Mouse (Mus musculus) gastrocnemius, postnatal 25 days (tissue): ENCODE measurements at regions not wholly inside any gene's neighbourhood (a gene's known extent, or its start where the extent isn't known, plus 50 kb on each side); places are given as distances from the start of the nearest gene placed in this dataset.
A peak's percentile ranks its signal among the peaks of the same experiment; 100 is the strongest.

Experiments used
- DNase-seq: peaks from one replicate; pipeline ENCODE4 v3.0.0; 2022

DNA sequence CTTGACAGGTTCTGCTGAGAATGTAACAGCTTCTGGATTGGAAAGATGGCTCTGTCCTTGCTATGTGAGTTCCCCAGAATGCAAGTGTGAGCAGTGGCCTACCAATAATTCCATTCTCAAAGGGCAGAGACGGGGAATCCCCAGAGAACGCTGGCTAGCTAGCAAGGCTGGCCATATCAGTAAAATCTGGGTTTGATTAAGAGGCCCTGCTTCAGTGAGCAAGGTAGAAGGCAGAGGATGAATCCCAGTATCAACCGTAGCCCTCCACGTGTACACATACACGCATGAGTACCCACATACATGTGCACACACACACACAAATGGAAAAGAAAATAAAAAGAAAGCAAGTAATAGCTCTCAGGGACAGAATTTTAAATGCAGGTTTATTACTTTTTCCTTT lies 55.3 kb downstream of the Tril start:
- no peak for DNase-seq

DNA sequence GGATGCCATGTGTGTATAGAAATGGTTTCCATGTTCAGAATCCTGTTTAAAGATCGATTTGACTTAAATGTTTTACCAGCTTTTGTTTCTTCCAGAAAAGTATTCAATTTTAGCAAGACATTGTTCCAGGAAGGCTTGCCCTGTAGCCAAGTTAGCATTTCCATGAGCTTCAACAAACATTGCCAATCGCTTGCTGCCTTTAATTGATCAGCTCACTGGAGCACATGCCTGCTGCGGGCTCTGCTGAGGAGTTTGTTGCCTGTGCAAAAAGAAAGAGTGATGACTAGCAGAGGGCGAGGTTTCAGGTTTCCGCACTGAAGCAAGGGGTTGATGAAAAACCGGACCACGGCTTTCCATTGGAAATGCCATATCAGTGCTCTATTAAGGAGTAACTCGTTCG lies 58.0 kb downstream of the Tril start:
- no peak for DNase-seq

DNA sequence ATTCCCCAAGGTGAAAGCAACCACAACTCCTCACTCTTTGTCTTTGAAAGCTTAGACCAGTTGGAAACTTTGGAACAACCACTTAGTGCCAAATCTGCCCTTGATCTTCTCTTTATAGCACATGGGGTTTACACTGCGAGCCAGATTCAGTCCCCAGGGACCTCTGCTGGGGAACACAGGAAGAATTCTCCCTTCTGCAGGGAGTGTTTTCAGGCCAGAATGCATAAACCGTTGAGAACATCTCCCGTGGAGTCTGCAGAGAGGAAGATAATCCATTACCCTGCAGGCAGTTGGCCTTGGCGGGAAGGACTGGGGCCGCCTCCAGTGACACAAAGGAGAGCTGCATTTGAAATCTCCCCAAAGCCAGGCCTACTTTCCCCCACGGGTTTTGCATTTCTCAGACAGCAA lies 60.0 kb downstream of the Tril start:
- peak; percentile 42 for DNase-seq

DNA sequence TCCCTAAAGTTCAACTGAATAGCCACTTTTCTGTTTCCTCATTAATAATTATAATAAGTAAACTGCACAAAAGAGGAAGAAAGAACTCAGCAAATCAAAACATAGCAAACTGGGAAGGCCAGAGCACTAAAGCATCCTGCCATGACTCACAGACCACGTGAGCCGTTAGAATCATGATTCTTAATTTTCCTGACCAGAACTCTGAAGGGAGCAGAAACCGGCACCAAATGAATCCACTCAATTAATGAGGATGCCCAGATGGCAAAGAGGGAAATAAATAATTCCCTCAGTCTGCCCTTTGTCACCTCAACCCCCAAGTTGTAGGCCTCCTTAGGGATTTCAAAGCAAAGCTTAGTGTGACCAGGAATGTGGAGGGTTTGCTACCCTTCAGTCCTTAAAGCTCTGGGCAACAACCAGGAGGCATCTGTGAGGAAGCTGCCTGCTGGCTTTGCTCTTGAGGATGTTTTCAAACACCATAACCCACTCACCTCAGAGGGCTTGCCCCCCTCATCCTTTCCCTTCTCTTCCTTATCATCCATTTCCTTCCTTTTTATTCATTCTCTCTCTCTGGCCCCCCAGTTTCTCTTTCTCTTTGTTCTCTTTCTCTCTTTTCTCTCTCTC lies 60.8 kb downstream of the Tril start:
- no peak for DNase-seq

DNA sequence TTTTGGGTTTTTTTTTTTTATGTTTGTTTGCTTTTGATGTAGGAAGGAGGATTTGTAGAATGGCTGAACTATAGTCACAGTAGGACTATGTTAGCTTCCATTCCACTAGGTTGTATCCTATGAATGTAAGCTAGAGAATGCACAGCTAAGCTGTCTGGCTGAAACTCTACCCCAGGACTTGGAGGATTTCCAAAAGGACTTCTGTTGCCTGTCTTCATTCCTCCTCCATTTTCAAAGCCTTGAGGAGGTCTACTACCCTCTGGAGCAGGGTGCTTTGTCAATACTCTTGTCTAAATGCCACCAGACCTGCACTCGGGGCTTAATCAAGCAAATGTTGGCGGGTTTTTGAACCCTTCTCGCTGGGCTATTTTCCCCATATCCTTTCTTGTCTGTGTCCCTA lies 66.3 kb downstream of the Tril start:
- DNase-seq, result no peak

DNA sequence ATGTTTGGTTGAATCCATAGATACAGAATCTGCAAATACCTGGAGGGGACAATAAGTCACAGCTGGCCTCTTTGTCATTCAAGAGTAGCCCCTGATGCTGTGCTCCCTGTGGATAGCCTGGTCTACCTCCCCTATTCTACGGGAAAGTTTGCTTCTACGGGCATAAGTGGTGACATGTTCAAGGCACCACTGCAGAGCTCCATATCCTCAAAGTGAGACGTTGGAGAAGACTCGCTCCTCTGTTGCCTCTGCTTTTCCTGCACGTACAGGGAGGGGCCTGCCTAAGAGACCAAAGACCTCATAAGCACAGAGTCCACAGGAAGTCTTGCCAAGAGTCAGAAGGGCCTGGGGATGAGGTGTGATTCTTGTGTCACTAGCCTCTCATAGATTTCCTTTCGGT lies 70.1 kb downstream of the Tril start:
- no peak for DNase-seq
